Mouse (Mus musculus) mesoderm, embryonic 11.5 days (tissue): ENCODE data around the gene Zbed4.
"Not testable (repeated sequence)": the region's sequence is repeated elsewhere in the genome, so short reads cannot be mapped to it uniquely, and the experiment has no call there.

Experiments used
- DNase-seq: peaks from one replicate; pipeline ENCODE4 v3.0.0-alpha.2; 2012; ENCODE audit warnings: low read depth, low spot score

The Zbed4 gene

DNA sequence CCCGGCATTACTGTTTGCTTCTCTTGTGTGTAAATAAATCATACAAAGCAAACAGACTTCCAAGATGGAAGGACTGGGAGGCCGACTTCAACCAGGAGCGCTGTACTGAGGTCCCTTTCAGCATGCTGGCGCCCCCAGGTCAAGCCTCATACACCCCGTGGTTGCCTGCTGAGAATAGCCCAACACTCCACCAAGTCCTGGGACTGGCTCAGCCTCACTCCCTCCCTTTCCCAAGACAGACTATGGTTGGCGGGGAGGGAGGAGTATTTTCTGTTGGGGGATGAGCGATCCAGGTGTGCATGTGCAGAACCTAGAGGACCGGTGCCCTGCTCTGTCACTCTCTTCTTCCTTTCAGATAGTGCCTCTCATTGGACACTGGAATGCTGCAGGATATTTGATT lies 56.7 kb downstream of the Zbed4 start:
- no peak for DNase-seq

GRCm38 (mm10) chr15:88810369-88810768 lies 58.9 kb downstream of the Zbed4 start:
- no peak for DNase-seq

DNA sequence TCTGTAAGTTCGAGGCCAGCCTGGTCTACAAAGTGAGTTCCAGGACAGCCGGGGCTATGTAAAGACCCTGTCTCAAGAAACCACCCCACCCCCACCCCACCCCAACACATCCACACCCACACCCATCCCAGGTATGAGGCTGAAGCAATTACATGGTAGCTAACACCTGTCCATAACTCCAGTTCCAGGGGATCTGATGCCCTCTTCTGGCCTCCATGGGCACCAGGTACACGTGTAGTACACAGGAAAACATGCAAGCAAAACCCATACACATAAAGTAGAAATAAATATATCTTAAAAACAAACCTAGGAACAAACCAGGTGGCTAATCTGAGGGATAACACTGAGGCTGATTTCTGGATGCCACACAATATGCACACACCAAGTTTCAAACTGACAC lies 61.8 kb downstream of the Zbed4 start:
- DNase-seq: no peak

DNA sequence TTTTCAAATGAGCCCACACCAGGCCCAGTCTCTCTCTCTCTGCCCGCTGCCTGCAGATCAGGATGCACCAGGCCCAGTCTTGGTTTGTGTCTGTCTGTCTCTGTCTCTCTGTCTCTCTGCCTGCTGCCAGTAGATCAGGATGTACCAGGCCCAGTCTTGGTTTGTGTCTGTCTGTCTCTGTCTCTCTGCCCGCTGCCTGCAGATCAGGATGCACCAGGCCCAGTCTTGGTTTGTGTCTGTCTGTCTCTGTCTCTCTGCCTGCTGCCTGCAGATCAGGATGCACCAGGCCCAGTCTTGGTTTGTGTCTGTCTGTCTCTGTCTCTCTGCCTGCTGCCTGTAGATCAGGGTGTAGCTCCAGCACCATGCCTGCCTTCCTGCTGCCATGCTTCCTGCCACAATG lies 62.4 kb downstream of the Zbed4 start:
- DNase-seq: not testable (repeated sequence)

- DNase-seq: no peak
These were observed 63.1 kb downstream of the Zbed4 start for GRCm38 (mm10) chr15:88814411-88815047.

DNA sequence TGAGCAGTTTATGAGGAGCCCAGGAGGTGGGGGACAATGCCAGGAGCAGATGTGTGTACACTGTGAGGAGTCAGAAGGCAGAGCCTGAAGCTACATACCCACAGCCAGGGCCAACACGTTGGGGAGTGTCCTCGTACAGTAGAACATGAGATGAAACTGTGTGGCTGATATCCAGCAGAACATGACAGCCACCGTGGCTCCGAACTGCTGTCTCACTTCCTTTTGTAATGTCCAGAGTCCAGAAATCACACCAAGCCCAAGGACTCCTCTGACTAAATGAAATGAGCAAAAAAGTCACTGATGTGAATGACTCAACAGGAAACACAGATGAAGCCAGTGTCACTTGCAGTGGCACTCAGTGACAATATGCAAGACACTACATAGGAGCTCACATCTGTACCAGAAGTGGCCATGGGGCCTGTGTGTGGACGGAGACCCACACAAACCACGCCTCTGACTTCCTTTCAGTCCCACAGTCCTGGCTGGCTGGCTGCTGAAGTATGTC lies 63.8 kb downstream of the Zbed4 start:
- DNase-seq: no peak

DNA sequence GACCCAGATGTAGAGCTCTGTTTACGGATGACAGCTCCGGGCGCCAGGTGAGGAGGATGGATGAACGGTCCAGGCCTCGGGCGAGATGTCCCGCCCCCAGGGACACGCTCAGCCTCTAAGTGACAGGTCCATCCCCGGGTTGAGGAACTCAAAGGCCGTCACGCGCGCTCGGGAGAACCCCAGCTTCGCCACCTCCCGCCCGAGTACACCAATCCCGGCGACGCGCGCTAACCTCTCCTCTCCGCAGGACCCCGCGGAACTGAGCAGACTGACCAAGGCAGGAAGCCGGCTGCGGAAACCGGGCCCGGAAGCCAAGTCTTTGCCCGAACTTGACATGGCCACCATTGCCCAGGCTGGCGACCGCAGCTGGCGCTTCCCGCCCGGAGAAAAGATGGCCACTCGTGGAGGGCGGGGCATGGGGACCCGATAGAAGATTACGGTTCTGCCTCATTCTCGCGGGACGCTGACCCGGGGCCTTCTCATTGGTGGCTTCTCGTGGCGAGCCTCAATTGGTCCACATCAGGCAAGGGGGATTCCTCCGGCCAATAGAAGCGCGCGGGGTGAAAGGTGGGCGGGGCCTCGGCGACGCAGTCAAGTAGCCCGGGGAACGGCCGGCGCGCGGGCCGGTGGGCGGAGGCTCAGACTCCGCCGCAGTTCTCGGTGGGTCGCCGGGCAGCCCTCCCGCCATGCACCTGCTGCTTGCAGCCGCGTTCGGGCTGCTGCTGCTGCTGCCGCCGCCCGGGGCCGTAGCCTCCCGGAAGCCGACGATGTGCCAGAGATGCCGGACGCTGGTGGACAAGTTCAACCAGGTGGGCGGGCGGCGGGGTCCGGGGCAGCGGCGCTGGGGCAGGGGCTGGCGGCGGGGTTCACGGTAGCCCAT lies 67.8 kb downstream of the Zbed4 start, which contains the start of the genes Alg12 and Creld2:
Gene Alg12, minus strand, starts transcription at position 293 of the 880 bp plus-strand sequence.
Gene Creld2, plus strand, starts transcription at position 621 of the 880 bp plus-strand sequence.
- peak; percentile 99 for DNase-seq

- DNase-seq: no peak
These were observed 68.4 kb downstream of the Zbed4 start for GRCm38 (mm10) chr15:88819906-88820303.

DNA sequence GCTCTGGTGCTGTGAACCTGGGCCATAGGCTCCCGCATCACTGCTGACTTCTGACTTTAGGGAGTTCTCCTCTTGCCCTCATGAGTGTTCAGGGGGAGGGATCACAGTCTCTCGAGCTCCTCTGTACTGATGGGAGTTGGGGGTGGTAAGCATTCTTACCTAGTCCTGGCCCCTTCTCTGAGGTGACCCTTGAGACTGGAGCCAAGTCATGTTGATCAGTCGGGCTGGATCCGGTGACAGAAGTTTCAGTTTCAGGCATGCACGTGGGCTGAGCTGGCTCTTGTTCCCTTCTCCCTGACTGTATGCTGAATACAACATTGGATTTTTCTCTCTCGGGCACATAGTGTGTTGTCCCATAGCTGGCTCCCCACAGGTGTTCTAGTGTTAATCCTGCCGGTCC lies 69.9 kb downstream of the Zbed4 start:
- DNase-seq: no peak

GRCm38 (mm10) chr15:88822513-88822912 lies 71.1 kb downstream of the Zbed4 start:
- DNase-seq: no peak

DNA sequence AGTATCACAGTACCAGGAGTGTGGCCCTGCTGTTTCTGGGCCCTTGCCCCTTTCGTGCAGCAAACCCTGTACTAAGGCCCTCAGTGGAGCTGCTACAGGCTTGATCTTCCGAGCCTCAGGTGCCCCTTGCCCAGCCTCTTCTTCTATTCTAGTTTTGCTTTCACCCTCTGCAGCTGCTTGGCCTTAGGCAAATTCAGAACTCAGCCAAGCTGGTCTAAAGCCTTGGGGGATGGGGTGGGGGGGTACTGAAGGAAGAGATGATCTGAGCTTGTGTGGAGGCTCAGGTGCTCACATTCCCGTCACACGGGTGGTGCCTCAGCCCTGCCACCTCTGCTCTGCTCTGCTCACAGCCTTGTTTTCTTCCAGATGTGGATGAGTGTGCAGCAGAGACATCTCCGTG lies 71.9 kb downstream of the Zbed4 start:
- DNase-seq: no peak

DNA sequence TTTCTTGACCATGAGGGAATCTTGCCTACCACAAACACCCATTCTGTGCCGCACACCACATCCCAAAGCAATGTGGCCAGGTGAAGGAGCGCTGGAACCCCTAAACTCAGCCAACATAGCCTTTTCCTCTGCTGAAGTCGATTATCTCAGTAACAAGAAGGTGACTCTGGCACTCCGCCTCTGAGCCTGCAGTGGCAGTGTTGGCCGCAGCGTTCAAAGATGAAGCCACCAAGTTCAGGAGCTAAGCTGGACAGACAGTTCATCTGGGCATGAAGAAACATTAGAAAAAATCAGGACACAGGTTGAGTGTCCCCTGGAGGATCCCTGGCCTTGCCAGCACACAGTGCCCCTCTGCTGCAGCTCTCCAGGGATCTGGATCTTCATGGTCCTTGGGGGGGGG lies 76.0 kb downstream of the Zbed4 start:
- no peak for DNase-seq

DNA sequence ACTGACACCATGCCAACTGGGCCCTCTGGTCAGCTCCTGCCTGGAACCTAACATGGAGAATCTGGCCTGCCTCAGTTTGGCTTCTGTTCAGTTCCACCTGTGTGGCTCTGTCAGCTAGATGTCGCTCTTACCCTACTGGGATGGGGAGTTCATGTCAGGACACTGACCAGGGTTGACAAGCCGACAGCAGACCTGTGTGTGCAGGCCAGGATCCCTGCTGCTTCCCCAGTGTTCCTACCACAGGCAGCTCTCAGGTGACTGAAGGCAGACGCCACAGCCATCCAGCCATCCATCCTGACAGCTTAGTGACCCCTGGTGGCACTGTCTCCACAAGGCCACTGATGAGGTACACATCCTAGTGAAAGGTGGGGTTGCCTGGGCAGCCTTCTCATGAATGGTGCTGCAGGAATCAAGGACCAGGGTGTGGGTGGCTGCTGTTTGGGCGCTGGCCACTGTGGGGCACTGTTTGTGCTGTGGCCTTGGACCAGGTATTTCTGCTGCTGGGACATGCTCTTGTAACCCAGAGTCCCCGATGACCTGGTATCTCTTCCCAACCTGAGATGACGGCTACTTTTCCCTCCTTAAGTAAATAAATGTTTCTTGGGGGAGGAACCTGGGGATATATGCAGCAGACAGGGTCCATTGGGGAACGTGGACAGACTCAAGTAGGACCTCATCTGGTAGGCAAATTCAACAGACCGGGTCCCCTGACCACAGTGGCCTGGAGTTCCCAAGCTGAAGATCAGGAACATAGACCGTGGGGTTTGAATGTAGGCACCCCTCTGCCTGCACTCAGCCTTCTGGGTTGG lies 76.7 kb downstream of the Zbed4 start:
- peak; percentile 61 for DNase-seq

- DNase-seq: peak; percentile 88
These were observed 77.6 kb downstream of the Zbed4 start for GRCm38 (mm10) chr15:88828800-88829705.

DNA sequence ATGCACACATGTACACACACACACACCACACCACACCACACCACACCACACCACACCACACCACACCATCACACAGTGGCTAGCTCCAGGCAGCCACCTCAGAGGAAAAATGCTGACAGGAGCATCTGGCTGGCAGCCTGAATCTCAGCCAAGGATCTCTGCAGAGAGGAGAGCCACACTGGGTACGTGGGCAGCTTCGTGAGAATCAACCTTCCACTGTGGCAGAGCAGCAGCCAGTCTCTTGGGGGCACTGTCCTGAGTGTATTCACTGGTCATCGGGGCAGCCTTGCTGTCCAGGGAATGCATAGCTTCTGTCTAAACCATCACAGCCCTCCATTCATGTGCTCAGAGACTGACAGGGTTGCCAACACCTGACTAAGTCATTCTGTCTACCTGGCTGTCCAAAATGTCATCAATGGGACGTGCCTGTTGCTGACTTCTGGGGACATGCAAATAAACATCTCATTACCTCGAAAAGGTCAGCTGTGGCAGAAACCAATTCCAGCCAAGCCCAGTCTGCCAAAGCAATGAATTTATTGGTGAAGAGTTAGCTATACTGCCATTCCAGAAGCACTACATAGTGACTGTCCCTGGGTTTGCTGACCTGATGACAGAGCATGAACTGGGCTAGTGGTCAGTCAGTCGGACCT lies 78.5 kb downstream of the Zbed4 start:
- no peak for DNase-seq

- no peak for DNase-seq
These were observed 79.2 kb downstream of the Zbed4 start for GRCm38 (mm10) chr15:88830696-88831095.

GRCm38 (mm10) chr15:88831482-88831881 lies 80.0 kb downstream of the Zbed4 start:
- no peak for DNase-seq

DNA sequence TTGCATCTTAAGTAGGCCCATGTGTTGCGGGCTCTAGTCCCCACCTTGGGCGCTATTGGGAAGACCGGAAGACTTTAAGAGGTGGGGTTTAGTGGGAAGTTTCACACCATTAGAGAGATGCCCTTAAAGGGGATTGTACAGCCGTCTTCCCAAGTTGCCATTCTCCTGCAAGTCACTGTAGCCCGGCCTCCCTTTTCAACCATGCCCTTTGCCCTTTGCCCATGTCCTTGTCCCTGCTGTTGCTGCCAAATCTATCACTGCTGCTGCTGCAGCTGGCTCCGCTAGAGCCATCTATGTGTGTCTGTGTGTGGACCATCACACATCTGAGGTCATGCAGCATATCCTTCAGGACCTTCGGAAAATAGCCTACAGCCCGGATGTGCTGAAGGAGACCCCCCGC lies 81.1 kb downstream of the Zbed4 start:
- no peak for DNase-seq
